Mouse (Mus musculus) CD4-positive, CD25-positive, alpha-beta regulatory T cell, adult 4 months (primary cell): ENCODE results near the gene Bap1. TPM values are rescaled to one million over a fixed set of nuclear protein-coding genes. Genes with fewer than 3 reads are reported as not detected.

Experiments used
- ATAC-seq: one replicate; pipeline ENCODE4 v1.8.0; 2017
- polyA plus RNA-seq, 2 experiments: library from polyadenylated mRNA; unstranded; fragments of 100-300 nt; shearing (Covaris generic); gene quantifications; one replicate each; pipeline ENCODE4 v1.2.1; 2017

Bap1 gene
- polyA plus RNA-seq, result 10 to 100 TPM; 26.4 to 36.3 TPM

DNA sequence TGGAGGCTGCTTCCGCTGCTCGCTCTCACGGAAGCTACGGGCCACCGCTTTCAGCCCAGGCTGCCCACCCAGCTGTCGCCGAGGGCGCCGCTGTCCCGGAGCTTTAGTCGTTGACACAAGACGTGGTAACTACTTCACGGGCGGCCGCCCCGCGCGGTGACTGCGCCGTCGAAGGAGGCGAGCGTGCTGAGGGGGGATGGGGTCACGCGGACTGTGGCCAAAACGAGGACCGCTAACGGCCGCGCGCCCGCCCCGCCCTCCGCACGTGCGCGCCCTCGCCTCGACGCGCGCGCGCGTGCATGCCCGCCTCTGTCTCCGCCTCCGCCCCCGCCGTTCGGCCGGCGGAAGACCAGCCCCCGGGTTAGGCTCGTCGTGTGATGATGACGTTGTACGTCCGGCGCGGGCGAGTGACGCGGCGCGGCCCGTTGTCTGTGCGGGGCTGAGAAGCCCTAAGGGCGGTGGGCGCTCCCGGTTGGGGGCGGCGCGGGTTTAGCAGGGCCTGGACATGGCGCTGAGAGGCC, at the start of gene Bap1, which contains the start of gene Phf7:
Bap1 (plus strand) TSS at position 367 of the 521 bp plus-strand sequence.
Phf7 (minus strand) TSS at position 234 of the 521 bp plus-strand sequence.
- peak; percentile 80 for ATAC-seq

DNA sequence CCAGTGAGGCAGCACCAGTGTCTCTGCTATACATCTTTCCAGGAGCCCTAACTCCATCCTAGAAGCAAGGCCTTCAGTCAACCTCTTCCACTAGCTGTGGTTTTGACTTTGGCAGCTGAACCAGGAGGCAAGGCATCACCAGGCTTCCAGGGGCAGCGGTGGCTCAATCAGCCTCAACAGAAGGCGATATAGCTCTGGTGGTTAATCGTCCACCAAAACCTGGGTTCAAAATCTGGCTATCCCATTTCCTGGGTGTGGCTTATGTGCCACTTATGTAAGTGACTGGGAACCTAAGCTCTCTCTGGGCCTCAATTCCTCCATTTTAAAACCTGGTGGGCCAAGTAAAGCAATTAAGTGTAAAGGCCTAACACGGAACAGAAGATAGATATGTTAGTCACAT, 46.4 kb upstream of the Bap1 start:
- ATAC-seq, result no peak

DNA sequence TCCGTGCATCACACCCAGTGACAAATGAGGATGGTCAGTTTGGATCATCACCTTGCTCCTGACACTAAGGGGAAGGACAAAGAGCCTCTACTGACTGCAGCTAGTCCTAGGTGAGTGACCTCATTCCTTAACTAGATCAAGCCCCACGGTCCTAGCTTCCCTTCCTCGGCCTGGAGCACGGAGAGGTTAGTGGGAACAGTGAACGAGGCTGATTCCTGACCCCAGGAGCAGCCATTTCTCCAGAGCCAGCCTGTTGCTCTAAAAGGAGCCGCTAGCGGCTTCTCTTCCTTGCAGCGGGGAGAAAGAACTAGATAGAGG, 46.0 kb upstream of the Bap1 start:
- no peak for ATAC-seq

GRCm38 (mm10) chr14:31205562-31206467, 45.4 kb upstream of the Bap1 start:
- peak; percentile 34 for ATAC-seq

GRCm38 (mm10) chr14:31206472-31206981, 44.7 kb upstream of the Bap1 start:
- ATAC-seq, result peak; percentile 83

DNA sequence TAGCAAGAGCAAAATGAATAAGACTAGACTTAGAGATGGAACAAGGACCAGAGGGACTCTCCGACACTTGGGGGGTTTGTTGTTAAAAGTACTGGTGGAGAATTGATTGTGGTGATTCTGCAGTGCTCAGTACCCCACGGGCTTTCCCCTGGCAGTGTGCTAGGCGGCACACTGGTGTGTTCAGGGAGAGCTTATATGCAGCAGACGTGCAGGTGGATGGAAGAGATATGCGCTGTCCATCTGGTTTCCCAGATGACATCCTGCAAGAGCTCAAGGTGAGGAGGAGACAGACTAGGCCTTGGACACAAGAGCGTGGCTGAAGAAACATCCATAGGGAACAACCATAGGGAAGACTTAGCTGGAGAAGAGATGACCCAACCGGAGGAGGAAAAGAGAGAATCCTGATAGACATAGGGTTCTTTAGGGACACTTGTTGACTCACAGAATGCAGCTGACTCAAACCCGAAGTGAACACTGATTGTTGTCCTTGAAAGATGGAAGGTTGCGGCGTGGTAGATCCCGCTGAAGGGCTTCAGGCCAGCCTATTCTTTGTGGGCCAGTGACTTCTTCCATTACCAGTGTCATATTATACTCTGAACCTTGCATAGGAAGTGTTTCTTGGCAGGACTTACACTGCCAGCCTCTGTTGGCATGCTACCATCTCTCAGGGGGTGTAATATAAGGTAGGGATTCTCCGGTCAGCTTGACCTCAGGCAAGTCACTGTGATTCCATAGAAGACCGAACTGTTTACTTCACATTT, 44.0 kb upstream of the Bap1 start:
- peak; percentile 49 for ATAC-seq

DNA sequence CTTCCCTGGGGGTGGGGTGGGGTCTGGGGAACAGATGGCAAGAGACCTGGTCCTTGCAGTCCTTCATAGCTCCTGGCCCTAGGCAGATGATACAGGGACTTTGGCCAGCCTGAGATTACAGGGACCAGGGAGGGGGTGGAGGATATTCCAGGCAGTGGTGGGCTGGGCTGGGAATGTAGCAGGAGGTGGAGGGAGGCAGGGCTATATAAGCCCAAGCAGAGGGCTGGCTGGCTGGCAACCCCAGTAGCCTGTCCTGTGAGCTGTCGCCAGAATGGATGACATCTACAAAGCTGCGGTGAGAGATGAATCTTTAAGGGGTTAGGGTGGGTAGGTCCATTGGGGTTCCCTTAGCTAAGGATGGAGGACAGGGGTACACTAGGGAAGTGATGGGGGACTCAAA, 43.2 kb upstream of the Bap1 start, which contains the start of gene Tnnc1:
Tnnc1 (plus strand) TSS at position 229 of the 400 bp plus-strand sequence.
- ATAC-seq, result no peak

GRCm38 (mm10) chr14:31209133-31209557, 42.1 kb upstream of the Bap1 start:
- ATAC-seq, result no peak

DNA sequence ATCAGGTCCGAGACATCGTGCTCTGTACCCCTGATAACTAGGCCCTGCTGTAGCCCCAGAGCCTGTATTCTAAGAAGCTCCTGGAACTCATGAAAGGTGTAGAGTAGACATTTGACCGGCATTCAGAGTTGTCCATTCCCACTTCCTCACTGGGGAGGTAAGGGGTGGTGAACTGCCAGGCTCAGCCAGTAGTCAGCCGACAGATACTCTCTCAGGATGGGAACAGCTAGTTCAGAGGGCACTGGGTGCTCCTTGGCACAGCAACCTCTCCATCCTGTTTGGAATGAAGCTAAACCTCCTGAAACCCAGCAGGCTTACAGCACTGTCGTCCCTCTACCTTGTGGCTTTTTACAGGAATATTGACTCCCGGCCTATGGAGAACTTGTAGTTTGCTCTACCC, 39.4 kb upstream of the Bap1 start:
- no peak for ATAC-seq

- no peak for ATAC-seq
Measured at GRCm38 (mm10) chr14:31212499-31212898, 38.8 kb upstream of the Bap1 start.

GRCm38 (mm10) chr14:31213868-31214267, 37.4 kb upstream of the Bap1 start:
- no peak for ATAC-seq

GRCm38 (mm10) chr14:31214684-31215083, 36.6 kb upstream of the Bap1 start:
- ATAC-seq, result no peak

DNA sequence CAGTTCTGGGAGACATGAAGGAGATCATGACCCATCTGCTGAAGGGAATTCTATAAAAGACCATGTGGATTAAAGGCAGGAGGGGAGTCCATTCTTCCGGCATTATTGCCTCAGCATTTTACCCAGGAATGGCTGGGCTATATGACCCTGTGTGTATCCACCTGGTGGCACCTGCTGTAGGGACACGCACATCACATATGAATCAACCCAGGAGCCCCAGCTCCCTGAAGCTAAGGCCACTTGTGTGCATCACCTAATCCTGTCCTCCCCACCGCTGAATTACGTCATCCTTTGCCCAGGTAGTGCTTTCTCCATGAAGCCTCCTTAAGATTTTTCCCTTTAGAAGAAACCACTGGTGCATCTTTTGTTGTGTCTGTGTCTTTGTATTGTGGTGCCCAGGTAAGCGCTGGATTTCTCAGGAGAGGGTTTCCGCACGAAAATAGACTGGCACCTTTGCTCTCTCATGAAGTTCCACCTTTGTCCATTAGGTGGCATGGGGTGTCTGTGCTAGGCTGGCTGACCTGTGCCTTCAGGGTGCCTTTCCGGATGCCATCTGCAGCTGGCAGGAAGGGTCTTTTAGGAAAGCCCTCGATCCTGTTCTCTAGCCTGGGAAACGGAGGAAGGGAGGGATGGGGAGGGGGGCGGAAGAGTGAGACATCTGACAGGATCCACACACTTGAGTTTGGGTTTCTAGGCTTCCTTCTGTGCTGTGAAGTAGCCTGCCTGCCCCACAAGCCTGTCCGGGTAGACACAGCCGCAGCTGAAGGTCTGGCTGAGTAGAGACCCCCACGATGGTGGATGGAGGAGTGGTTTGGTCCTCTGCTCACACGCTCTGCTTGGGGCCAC, 35.9 kb upstream of the Bap1 start:
- peak; percentile 94 for ATAC-seq

- no peak for ATAC-seq
Measured at GRCm38 (mm10) chr14:31216846-31217245, 34.4 kb upstream of the Bap1 start, which contains the start of gene Nisch. Nisch (minus strand) TSS chr14:31216946.

GRCm38 (mm10) chr14:31217666-31218065, 33.6 kb upstream of the Bap1 start, which contains the start of gene Sema3g:
Sema3g (plus strand) TSS chr14:31217860.
- ATAC-seq, result no peak

DNA sequence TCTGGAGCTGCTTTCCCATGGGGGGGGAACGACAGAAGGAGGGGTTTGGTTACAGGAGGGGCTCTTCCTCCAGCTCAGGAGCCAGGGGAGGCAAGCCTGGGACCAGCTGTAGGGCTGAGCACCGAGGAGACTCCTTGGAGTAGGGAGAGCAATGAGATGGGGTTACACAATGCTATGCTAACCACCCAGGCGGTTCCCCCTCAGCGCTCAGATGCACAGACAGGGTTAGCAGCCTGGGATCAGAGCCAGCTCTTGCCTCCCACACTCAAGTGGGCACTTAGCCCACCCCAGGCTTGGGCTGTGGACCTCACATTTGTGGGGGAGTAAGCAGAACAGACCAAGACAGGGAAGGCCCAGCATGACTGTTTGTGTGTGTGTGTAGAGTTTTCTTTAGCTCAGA, 24.3 kb upstream of the Bap1 start:
- no peak for ATAC-seq

DNA sequence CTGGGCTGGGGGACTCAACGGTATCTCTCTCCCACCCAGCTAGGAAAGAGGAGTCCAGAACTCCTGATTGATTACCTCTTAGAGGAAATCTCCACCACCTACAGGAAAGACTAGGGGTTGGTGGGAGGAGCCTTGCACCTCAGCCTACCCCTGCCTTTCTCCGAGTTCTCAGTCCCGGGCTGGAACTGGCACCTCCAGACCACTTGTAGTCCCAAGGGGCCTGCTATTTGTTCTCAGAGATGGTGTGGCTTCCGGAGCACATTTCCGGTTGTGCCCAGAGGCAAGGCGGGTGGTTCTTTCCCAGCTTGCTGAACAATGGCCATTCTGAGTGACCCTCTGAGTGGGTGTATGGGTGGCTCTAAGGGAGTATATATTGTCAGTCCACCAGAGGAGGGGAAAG, 23.0 kb upstream of the Bap1 start:
- ATAC-seq, result no peak

DNA sequence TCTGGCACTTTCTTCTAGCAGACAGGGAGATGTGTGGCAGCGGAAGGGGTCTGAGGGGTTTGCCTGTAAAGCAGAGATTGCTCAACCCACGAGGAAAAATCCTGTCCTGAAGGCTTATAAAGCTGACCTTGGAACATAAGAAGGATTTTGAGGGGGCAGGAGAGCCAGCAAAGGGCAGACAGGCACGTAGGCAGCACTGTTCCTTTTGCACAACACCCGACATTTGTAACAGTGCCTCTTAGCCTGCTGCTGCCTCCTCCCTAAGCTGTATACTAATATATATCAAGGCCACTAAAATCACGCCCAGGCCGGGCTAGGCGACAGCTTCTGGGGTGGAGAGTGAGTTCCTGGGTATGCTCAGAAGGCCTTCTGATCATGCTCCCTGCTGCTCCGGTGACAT, 20.8 kb upstream of the Bap1 start:
- ATAC-seq, result no peak

DNA sequence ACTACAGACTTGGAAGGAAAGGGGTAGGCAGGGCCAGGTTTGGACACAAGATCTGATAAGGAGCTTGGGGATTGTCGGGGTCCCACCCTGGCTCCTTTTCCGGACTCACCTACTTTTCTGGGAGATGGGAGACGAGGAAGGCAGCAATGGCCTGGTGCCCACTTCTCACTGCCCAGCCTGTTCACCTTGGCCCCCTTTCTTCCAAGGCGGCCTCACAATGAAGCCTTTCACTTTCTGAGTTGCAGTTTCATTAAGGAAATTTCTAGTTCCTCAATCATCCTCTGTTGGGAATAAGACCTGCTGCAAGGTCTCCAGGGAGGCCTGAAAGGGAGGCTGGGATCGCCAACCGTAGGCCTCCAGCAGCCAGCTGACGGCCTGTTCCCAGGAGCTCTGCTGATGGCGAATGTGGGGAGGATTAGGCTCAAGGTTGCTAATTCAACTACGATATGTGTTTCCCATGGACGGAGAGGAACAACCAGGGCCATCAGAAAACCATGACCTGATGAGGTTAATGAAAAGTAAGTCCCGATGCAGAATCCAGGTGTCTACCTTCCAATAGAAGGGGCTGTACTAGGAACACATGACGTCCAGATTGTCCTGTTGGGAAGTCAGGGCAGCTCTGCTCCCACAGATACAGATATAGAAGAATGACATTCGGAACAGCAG, 18.7 kb upstream of the Bap1 start:
- ATAC-seq, result no peak

GRCm38 (mm10) chr14:31233070-31233995, 17.9 kb upstream of the Bap1 start:
- ATAC-seq, result peak; percentile 5
